Mouse (Mus musculus): Measurements from ENCODE around the gene Bmpr1b. TPM values are rescaled to one million over a fixed set of nuclear protein-coding genes. Genes with fewer than 3 reads are reported as not detected.

Gene Bmpr1b
- total RNA-seq, 2 experiments from 2014 or later = 4.1 to 4.6 TPM

DNA sequence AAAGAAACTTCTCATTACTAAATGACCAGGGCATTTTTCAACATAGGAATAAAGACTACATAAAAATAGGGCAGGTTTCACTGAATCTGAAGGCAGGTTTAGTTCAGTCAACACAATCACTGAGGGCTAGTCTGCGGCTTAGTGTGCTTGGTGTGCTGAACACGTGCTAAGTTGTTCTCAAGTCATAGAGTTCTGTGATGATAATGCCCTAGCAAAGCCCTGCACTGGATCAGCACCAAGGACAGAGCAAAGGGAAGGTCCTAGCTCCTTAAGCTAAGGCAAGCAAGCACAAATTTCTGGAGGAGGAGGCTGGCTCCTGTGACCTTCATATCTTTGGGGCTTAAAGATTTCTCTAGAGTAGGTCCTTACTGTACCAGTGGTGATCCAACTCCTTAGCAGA is 357.9 kb downstream of the Bmpr1b start:
- no peak overlapping the region for H3K27ac ChIP-seq
- intact Hi-C loops (cut with DNase I) = no loop called here
- DNase-seq = no peak
- no peak for TF ChIP-seq CTCF (IDR thresholded peaks at IDR 0.05)
- no peak overlapping the region for H3K4me3 ChIP-seq

DNA sequence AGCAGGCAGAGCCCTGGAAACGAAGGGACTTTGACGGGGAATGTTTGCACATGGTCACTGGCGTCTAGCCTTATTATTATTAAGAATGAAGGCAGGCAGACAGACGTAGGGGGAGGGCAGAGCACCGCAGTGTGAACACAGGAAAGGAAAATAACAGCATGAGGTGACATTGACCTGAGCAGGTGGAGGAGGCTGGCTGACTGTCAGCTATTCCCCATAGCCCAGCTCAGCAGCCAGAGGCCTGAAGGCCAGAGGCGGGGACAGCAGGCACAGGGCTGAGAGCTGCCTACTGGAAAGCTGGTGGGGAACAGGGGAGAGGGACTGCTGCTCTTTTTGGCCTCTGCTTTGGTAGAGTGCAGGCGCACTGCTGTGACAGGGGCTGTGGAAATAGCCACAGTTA is 358.3 kb downstream of the Bmpr1b start:
- intact Hi-C loops (cut with DNase I) = no loop called here
- no peak for DNase-seq
- Histone ChIP-seq H3K27ac (no peak overlapping the region), H3K4me3 (no peak overlapping the region)
- no peak for TF ChIP-seq CTCF (IDR thresholded peaks at IDR 0.05)

DNA sequence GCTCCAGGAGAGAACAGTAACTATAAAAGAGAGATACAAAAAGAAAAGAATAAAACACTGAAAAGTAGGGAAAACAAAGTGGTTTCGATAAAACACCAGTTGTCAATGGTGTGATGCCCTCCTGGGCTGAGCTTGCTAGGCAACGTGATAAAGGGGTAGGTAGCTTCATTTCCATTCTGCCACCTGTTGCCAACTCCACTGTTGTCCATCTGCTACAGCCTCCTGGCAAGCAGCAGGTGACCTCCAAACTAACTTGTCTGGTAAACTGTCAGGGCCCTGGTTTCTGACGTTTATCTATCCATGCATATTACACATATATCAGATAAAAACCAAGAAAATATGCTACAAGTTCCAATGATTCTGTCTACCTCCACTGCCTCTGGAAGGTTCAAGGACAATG is 359.6 kb downstream of the Bmpr1b start:
- no peak overlapping the region for H3K27ac ChIP-seq
- intact Hi-C loops (cut with DNase I) = no loop called here
- DNase-seq = no peak
- H3K4me3 ChIP-seq = no peak overlapping the region
- TF ChIP-seq CTCF (IDR thresholded peaks at IDR 0.05) = no peak

DNA sequence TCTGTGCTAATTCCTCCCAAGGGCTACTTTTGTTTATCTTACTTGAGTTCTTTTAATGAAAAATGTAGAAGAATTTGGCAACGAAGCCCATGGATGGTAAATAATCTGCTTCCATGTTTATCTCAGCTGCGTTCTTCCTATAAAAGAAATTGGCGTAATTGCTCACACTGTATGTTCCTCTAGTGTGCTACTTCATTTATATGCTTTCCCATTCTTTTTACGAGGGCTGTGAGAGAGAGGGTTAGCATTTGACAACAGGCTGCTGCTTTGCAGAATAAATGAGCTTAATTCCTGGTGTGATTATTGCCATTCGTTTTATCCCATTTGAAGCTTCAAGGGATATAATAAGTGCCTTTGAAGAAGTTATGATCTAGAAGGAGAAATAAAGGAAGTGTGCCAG is 365.1 kb downstream of the Bmpr1b start:
- Histone ChIP-seq H3K27ac (no peak overlapping the region), H3K4me3 (no peak overlapping the region)
- intact Hi-C loops (cut with DNase I) = no loop called here
- TF ChIP-seq CTCF (IDR thresholded peaks at IDR 0.05) = no peak
- no peak for DNase-seq

DNA sequence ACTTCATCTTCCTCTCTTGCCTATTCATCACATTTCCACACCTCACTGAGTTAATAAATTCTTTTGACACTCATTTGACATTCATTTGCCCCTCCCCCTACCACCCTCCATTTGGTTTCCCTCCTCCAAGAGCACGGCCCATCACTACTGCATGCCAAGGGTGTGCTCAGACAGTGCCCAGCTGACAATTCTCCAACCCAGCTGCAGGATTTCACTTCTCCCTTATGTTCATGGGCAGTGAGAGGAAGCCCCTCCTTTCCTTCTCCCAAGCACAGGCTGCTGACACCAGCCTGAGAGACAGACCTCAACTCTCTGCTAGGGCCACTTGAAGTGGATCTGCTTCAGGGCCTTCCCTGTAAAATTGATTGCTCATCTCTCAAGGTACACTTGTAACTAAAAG is 371.4 kb downstream of the Bmpr1b start:
- Histone ChIP-seq H3K27ac (no peak overlapping the region), H3K4me3 (no peak overlapping the region)
- no peak for TF ChIP-seq CTCF (IDR thresholded peaks at IDR 0.05)
- intact Hi-C loops (cut with DNase I) = no loop called here
- DNase-seq = no peak

DNA sequence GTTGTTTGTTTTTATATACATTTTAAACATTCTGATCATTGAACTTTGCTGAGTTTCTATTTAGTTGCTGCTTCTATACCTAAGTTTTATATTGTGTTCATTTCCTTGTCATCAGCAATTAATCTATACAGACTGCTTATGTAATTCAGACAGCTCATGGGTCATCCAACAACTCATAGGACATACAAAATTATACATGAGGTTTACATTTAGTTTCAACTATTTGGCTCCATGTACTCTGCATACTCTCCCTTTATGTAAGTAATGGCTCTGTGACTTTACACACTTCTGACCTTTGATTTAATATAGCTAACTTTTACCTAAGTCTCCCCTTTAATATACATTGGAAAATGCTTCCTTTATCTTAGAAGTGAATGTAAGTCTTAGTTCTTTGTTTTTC is 371.9 kb downstream of the Bmpr1b start:
- DNase-seq = no peak
- no peak for TF ChIP-seq CTCF (IDR thresholded peaks at IDR 0.05)
- Histone ChIP-seq H3K4me3 (no peak overlapping the region), H3K27ac (no peak overlapping the region)
- intact Hi-C loops (cut with DNase I) = no loop called here

DNA sequence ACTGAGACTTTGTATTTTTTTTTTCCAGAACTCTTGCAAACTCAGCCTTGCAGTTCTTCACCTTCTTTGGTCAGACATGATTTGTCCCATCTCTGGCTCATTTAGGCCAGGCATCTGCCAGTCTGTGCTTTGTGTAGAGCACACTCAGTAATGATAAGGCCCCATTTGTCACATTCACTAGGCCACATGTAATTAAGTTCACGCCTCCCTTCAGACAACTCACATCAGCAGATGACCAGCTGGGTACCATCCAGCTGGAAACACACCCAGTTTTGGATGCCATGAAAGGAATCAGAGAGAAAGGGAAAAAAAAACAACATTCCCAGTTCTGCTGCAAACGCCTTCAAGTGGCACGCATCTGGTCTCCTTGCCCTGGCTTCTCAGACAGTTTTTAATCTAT is 374.9 kb downstream of the Bmpr1b start:
- H3K4me3 ChIP-seq = no peak overlapping the region
- intact Hi-C loops (cut with DNase I) = no loop called here

DNA sequence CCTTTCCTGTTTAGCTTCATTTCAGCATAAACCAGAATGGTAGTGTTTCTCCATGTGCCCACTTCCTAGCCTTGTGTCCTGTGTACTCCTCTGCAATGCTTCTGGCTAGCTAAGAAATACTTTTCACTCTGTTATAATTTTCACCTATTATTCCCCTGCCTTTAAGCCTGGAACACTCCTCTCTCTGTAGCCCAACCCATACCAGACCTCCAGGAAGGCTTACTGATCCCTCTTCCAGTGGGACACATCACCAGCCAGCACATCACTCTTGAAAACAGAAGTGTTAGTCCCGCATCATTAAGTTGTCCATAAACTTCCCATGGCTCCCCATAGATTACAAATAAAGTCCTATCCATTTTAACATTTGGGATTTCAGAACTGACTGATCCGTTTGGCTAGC is 375.5 kb downstream of the Bmpr1b start:
- intact Hi-C loops (cut with DNase I) = no loop called here

More for the DNA sequence above, 374.9 kb downstream of the Bmpr1b start:
- TF ChIP-seq CTCF (IDR thresholded peaks at IDR 0.05) = no peak
- no peak for DNase-seq
- H3K27ac ChIP-seq = no peak overlapping the region

DNA sequence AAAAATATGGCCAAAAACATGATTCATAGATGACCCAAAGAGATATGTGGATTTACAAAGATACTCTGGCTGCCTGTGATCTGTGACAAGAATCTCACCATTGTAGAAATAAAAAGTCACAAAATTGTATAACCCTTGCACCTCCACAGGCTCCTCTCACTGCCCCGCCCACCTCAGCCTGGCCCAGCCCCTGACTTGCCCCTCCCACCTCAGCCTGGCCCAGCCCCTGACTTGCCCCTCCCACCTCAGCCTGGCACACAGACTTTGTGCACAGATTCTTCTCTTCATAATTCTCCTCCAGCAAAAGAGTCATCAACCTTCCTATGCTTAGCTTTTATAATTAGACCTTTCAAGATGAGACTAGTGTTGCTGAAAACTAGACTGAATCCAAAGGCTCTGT is 377.1 kb downstream of the Bmpr1b start:
- intact Hi-C loops (cut with DNase I) = no loop called here
- H3K27ac ChIP-seq = no peak overlapping the region
- H3K4me3 ChIP-seq = no peak overlapping the region
- no peak for TF ChIP-seq CTCF (IDR thresholded peaks at IDR 0.05)
- DNase-seq = peak; percentile 22

More for the DNA sequence above, 375.5 kb downstream of the Bmpr1b start:
- H3K27ac ChIP-seq = no peak overlapping the region
- TF ChIP-seq CTCF (IDR thresholded peaks at IDR 0.05) = no peak
- no peak for DNase-seq
- no peak overlapping the region for H3K4me3 ChIP-seq

DNA sequence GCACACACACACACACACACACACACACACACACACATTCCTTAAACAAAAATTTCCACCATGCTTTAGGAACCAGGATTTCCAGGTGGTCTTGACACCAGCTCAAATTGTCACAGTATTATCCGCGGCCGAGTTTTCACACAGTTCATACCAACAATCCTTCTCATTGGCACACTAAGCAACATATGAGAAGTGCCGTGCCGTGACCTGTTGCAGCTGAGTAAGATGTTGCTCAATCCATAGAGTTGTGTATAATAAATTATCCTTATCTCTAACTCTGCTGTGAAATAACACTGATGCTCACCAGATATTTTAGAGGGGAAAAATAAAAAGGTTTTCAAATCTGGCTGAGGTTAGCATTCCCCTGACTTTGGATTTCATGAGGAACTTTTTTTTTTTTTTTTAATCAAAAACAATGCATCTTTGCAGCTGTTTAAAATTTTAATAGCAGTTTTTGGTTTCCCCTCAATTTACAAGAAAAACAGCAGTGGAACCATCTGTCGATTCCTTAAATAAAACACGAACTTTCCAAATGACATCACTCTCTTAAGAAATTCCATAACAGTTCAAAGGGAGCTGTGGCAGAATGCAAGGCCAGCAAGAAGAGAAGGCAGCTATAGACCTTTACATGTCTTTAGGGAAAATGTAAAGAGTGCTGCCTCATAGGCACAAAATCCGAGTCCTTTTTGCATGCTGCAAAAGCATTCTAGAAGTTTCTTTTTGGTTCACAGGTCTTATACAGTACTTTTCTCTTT is 378.0 kb downstream of the Bmpr1b start:
- DNase-seq = no peak
- Histone ChIP-seq H3K27ac (no peak overlapping the region), H3K4me3 (no peak overlapping the region)
- intact Hi-C loops (cut with DNase I) = no loop called here
- TF ChIP-seq CTCF (IDR thresholded peaks at IDR 0.05) = no peak

Other genes starting within 250 kb of the Bmpr1b start
- gene Pdlim5, start 226.3 kb upstream of the Bmpr1b start, total RNA-seq (2021) = 100 to 1,000 TPM; 585 to 709 TPM

Data from gastrocnemius, adult 2 months (tissue).